Mouse (Mus musculus) heart, postnatal 10 days (tissue): Measurements from ENCODE around the gene Ttyh2. TPM values are rescaled to one million over a fixed set of nuclear protein-coding genes. Genes with fewer than 3 reads are reported as not detected.
A peak's percentile ranks its signal among the peaks of the same experiment; 100 is the strongest.
"Not testable (repeated sequence)": the region's sequence is repeated elsewhere in the genome, so short reads cannot be mapped to it uniquely, and the experiment has no call there.

Experiments
- DNase-seq, 2 experiments: peaks; one replicate each; pipeline ENCODE4 v3.0.0; 2021
- intact Hi-C: fragments of 180-260 bp; cut with DNase I; formaldehyde crosslinking; loops from one replicate; pipeline ENCODE4 v1.15.1; 2025
- total RNA-seq, 2 experiments: library from RNA; stranded (reverse); gene quantifications; 2 replicates each; pipeline ENCODE4 v1.2.3; 2021

Ttyh2 gene
- total RNA-seq, 2 experiments from 2014 or later = 25.2 to 26.3 TPM

DNA sequence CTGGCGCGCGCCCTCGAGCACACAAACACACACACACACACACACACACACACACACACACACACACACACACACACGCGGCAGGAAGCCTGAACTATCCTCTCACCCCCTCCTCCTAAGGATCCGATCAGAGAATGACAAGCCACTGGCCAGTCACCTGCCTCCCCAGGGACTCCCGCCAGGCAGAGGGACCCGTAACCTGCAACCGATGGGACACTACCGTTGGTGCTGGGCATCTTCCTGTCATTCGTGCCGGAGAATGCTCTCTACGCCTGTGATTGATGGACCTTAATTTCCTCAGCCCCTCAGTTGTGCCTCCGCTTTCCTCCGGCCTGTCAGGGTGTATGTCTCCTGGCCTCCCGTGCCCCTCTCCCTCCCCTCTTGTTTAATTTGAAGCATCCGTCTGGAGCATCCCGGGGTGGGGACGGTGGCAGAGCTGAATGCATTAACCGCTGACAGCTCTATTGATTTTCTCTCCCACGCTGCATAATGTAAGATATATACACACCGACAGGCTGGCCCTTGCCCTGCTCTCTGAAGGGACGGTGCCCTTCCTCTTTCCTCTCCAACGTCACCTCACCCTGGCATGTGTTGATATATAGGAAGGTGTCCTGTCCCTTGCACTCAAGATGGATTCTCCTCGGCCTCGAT is 18.1 kb upstream of the Ttyh2 start:
- no peak for DNase-seq

DNA sequence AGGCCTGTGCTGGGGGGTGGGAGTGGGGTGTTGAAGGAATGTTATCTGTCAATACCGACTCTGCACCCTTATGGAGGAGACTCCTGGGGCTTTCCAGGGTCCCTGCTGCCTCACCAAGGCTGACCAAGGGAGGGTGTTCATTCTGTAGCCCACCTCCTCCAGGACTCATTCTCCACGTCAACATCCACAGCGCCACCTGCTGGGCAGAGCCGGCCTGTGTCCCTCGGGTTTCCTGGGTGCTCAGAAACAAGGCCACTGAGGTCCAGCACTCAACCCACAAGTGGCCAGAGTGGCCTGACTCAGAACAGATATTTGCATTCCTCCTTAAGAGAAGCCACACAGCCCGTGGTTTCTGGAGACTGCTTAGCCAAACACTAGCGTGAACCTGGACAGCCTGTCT is 17.5 kb upstream of the Ttyh2 start:
- peak in 1 of 2 experiments; percentile 64 for DNase-seq
- intact Hi-C loops = no loop called here

More for the DNA sequence above, 18.1 kb upstream of the Ttyh2 start:
- intact Hi-C loops = no loop called here

DNA sequence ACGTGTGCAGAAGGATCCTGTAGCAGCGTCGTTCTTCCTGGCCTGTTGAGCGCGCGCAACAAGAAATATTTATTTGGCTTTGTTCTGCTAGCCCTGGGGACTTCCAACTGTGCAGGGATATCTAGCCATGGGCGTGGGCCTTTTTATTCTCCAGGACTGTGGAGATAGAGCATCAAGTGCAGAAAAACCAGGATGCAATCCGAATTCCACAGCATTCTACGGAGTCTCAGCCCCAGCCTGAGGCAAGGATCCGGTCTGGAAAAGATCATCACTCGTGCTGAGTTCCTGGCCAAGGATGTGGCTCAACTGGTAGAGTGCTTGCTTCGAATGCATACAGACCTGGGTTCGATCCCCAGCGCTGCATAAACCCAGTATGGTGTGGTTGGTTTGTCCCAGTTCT is 13.1 kb upstream of the Ttyh2 start:
- intact Hi-C loops = no loop called here
- no peak for DNase-seq

DNA sequence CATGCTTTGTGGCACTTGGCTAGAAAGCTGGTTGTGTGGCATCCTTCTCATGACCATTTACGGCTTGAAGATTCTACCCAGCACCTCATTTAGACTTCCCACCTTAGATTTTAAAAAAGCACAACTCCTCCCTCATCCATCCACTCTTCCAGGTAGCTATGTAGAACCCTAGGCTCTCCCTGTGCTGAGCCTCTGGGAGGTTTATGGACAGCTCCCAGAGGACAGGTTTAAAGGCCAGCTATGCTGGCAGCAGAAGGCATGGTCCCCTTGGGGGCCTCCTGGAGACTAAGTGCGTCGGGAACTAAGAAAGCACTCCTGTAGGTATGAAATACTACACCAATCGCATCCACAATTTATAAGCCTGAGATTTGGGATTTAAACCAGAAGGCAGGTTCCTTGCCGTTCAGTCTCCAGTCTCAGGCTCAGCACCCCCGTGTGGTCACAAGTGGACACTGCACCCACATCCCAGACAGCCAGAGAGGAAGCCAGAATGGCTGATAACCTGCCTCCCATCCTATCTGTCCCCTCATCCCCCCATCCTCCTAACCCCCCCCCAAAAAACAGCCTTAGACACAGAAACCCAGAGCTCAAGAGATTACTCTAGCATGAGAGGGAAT is 12.4 kb upstream of the Ttyh2 start:
- intact Hi-C loops = no loop called here
- peak in 1 of 2 experiments; percentile 71 for DNase-seq

GRCm38 (mm10) chr11:114664164-114664563 is 11.1 kb upstream of the Ttyh2 start:
- no peak for DNase-seq
- intact Hi-C loops = no loop called here

DNA sequence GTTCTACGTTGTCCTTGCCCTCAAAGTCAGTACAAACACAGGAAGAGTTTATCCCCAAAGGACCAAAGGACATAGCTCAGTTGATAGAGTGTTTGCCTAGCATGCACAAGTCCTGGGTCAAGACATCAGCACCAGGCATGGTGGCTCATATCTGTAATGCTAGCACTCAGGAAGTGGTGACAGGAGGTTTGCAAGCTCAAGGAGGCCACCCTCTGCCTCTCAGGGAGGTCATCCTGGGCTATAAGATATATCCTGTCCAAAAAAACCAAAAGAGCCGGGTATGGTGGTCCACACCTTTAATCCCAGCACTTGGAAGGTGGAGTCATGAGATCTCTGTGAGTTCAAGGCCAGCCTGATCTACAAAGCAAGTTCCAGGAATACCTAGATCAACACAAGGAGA is 9.8 kb upstream of the Ttyh2 start:
- intact Hi-C loops = no loop called here
- DNase-seq = no peak

DNA sequence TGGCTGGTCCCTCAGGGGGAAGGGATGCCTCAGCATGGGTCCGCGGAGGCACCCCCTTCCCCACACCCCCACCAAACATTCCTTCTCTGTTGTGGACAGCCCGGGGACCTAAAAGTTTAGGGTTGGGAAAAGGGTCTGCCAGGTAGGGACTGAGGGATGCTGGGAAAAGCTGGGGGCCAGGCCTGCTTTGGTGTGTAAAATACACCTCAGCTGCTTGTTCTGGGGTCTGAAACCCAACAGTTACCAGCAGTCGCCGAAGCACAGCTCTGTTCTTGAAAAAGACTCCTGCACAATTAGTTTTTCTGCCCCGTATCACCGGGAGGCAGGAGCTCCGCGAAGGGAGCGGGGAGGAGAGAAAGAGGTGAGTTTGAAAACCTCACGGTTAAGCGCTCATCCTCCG is 8.4 kb upstream of the Ttyh2 start:
- DNase-seq = no peak
- intact Hi-C loops = no loop called here

- intact Hi-C loops = no loop called here
- no peak for DNase-seq
These were observed 7.8 kb upstream of the Ttyh2 start for GRCm38 (mm10) chr11:114667236-114667931.

DNA sequence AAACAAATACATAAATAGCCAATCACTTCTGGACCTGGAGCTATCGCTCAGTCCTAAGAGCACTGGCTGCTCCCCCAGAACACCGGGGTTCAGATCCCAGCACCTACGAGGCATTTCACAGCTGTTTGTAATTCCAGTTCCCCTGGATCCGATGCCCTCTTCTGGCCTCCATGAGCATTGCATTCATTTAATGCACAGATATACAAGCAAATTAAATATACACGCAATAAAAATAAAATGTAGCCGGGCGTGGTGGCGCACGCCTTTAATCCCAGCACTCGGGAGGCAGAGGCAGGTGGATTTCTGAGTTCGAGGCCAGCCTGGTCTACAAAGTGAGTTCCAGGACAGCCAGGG is 7.3 kb upstream of the Ttyh2 start:
- DNase-seq = peak in 1 of 2 experiments; percentile 52

DNA sequence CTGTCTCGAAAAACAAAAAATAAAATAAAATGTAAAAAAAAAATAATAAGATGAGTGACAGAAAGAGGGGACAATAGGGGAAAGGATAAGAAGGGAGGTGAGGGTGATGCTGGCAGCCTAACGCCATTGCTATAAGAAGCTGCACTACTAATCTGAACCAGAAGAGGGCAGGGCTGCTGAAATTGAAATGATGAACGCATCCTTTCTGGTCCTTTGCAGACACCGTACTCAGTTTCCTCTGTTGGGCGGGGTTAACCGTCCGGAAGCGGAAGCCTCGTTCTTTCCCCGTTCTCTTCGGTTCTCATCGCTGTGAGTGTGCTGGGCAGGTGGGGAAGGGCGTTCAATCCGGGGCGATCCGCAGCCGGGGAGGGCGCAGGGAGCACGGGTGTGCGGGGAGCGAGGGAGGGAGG is 6.9 kb upstream of the Ttyh2 start, which contains the start of gene Rpl38:
TSS of gene Rpl38 (plus strand) at position 224 of the 410 bp plus-strand sequence.
- peak; percentile 96 to 98 for DNase-seq
- intact Hi-C loops = loop anchor here (2.0 kb wide), 1 partner anchor 58 kb away; the partner anchor contains the start of gene Dnaic2

More for the DNA sequence above, 7.3 kb upstream of the Ttyh2 start:
- intact Hi-C loops = loop anchor here (2.0 kb wide), 1 partner anchor 59 kb away; the partner anchor contains the start of gene Dnaic2

GRCm38 (mm10) chr11:114668741-114669623 is 6.2 kb upstream of the Ttyh2 start:
- intact Hi-C loops = loop anchor here (2.0 kb wide), 1 partner anchor 58 kb away; the partner anchor contains the start of gene Dnaic2
- peak; percentile 83 to 90 for DNase-seq

DNA sequence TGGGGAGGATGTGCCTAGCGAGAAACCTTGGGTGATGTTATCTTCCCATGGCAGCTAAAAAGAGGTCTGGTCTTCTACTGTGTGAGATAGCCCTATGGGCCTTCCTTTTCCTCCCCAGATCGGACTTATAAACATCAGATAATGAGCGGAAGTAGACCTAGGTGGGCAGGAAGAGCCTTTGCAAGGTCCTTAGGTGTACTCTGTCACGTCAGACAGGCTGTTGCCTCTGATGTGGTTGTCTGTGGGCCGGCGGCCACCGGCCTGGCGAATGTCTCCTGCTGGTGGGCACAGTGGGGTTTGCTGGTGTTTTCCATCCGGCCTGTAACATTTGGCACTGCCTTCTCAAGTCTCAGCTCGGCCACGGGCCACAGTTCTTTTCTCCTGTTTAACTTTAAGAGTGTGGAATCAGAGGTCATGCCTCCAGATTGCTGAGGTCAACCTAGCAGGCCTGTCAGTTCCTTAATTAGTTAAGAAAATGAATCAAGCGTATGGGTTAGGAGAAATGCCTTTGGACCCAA is 5.5 kb upstream of the Ttyh2 start:
- DNase-seq = no peak
- intact Hi-C loops = loop anchor here (2.0 to 10.0 kb wide), 3 partner anchors 57 to 245 kb away; partner anchors contain the start of gene Dnaic2

DNA sequence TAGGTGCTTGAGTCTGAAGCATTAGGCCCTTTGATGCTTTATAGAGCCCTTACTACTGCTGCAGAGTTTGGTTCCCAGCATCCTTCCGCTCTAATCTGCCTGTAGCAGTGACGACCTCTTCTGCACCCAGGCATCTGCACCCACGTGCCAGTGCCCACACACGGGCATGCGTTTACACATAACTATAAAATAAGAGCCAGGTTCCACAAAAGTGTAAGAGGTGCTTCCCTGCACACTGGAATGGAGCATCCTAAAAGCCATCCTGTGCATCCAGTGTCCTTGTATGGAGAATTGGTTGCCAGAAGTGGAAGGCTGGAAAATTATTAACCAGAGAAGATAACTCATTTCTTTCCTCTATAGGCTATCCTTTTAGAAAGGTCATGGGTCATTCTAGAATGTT is 4.1 kb upstream of the Ttyh2 start:
- intact Hi-C loops = loop anchor here (5.0 to 10.0 kb wide), 2 partner anchors 116 to 244 kb away; no protein-coding TSS in a partner anchor
- DNase-seq = no peak

DNA sequence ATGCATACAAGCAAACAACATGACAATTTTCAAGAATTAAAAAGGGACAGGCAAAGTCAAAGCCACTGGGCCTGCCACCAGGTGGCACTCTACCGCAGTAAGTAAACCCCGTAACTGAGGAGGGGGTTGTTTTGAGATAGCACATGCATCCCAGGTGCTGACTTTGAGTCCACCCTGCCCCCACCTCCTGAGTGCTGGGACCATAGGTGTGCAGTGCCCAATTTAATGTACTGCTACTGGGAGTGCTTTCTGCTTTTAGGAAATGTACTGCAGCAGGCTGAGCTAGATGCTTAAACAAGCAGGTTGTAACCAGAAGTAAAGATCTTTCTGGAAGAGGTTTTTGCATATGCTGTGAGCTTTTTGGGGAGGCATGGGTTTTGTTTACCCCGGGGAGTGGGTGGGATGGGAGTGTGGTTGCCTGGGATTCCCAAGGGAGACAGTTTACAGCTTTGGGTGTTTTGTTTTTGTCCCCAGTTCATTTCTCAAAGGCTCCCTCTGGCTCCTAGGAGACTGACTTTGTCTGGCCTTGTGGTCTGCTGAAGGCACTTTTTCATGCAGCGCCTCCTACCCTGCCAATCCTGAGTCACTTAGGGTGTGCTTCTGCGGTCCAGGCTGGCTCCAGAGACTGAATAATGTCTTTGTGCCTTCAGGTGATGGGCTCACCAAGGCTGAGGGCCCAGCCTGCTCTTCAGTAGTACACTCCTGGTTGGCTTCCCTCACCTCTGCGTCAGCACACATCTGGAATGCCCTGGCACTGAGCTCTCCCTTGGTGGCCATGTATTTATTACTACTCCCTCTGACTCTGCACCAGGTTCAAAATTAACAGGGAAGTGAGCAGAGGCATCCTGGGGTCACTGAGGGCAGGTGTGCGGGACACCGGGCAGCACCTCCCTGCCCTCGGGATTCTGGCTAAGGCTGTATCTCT is 2.2 kb upstream of the Ttyh2 start:
- peak in 1 of 2 experiments; percentile 62 for DNase-seq
- intact Hi-C loops = loop anchor here (5.0 to 10.0 kb wide), 2 partner anchors 114 to 242 kb away; no protein-coding TSS in a partner anchor

DNA sequence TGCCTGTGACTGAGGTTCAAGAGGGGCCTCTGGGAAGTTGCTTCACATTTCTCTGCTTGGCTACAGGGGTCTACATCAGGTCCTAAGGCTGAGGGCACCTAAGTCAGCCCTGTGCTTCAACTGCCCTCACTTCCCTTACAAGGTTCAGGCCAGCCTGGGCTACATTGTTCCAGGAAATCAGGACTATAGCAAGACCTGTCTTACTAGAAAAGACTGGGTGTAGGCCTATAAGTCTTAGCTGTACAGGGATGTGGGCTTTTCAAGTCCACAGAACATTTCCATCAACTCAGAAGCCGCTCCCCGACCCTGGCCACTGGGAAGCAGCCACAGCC is 1.5 kb upstream of the Ttyh2 start:
- no peak for DNase-seq
- intact Hi-C loops = loop anchor here (5.0 to 10.0 kb wide), 2 partner anchors 114 to 241 kb away; no protein-coding TSS in a partner anchor

DNA sequence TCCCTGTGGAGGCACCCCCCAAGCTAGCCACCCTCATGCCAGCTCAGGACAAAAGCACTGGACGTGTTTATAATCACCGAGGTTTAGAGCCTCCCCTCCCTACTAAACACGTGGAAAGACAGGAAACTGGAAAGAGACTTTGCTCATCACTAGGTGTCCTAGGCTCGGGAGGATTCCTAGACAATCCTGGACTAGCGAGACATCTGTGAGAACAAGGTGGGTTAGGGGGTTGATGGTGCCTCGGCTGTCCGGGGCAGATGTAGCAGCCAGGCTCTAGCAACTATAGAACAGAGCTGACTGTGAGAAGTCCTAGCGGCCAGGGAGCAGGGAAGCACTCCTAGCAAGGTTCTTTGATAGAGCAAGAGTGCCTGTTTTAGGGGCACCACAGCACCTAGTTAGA is 1.1 kb upstream of the Ttyh2 start:
- intact Hi-C loops = loop anchor here (5.0 to 10.0 kb wide), 2 partner anchors 113 to 241 kb away; no protein-coding TSS in a partner anchor
- no peak for DNase-seq

DNA sequence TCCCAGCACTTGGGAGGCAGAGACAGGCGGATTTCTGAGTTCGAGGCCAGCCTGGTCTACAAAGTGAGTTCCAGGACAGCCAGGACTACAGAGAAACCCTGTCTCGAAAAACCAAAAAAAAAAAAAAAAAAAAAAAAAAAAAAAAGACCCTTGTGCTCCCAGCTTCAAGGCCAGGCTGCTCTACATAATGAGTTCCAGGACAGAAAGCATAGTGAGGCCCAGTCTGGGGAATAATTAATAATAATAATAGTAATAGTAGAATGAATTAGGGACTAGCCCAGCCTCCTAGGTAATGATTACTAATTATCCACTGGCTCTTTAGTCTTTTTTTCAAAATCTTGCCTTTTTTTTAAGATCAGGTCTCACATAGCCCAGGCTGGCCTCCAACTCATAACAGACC is 435 bp upstream of the Ttyh2 start:
- intact Hi-C loops = loop anchor here (5.0 to 10.0 kb wide), 2 partner anchors 113 to 240 kb away; no protein-coding TSS in a partner anchor
- DNase-seq = not testable (repeated sequence)

GRCm38 (mm10) chr11:114675826-114676401 is 683 bp downstream of the Ttyh2 start:
- intact Hi-C loops = loop anchor here (2.0 to 10.0 kb wide), 3 partner anchors 23 to 239 kb away; no protein-coding TSS in a partner anchor
- peak; percentile 58 to 59 for DNase-seq
